Comparison of ENCODE assay signal across 23 mouse cellular contexts in the genomic region with DNA sequence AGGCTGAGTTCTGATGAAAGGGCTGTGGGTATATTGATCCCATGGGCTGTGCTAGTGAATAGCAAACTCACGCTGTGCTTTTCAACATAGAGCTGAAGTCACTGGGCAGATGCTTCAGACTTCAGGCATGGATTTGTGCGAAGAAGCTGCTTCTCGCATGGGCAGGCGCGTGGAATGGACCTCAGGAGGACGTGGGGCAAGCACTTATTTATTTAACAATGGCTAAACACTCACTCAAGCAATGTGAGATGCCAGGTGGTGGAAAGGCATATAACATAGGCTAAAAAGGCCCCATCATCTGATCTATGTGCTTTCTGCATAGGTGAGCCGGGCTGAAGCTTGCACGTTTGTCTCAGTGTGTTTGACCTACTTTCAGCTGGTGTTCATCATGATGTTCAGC.
A peak's percentile ranks its signal among the peaks of the same experiment; 100 is the strongest.
DNase-seq lines count a peak whose midpoint lies in the region; ATAC-seq and TF ChIP-seq lines count a peak whose summit lies in the region.
"Had no signal": no experiment of that assay in that cellular context is flagged by ENCODE, and none has a peak within 500 bp of the region (broad histone marks: within the 10 kb centered on the region; RNA-seq: fewer than 3 reads in every experiment).

No protein-coding gene starts in this region.

- no peak for TF ChIP-seq CTCF in cerebellum, adult 2 months (IDR thresholded peaks at IDR 0.05; ENCODE audit: borderline replicate concordance, insufficient read depth, low read depth, low read length)
- TF ChIP-seq CTCF in kidney, adult 2 months (conservative IDR thresholded peaks at IDR 0.05; ENCODE audit: insufficient read depth, insufficient read length, low read depth, low read length): no peak

- no peak overlapping the region; the same call in 1 of the 2 replicates for H3K27ac ChIP-seq in cerebellum, adult 2 months (ENCODE audit: insufficient read depth, low read length)
- H3K27ac ChIP-seq in heart, embryonic 11.5 days (ENCODE audit: low read depth, low read length): no peak overlapping the region
- no peak overlapping the region for H3K27ac ChIP-seq in kidney, embryonic 16.5 days (ENCODE audit: low read length)
- no peak overlapping the region for H3K27ac ChIP-seq in kidney, adult 2 months (ENCODE audit: insufficient read depth, low read depth, low read length)
- H3K27ac ChIP-seq: embryonic facial prominence, embryonic 12.5 days; forebrain, embryonic 12.5 days; heart, adult 2 months; hindbrain, embryonic 10.5 days; hindbrain, embryonic 15.5 days had no signal

- ATAC-seq in heart, embryonic 11.5 days (replicated peaks; ENCODE audit: insufficient number of reproducible peaks, low FRiP score, low TSS enrichment): no peak
- ATAC-seq in kidney, embryonic 16.5 days (ENCODE audit: low FRiP score, low TSS enrichment): peak; percentile 51; the same call in 1 of the 2 replicates
- ATAC-seq: CD4-positive, CD25-positive, alpha-beta regulatory T cell, adult 4 months; forebrain, embryonic 16.5 days; inflammation-experienced regulatory T-cells, adult 6 months had no signal

- no peak overlapping the region for H3K4me3 ChIP-seq in cerebellum, adult 2 months (replicated peaks; ENCODE audit: insufficient read depth, low read depth, low read length)
- no peak overlapping the region for H3K4me3 ChIP-seq in heart, embryonic 11.5 days (ENCODE audit: low read depth, low read length)
- no peak overlapping the region for H3K4me3 ChIP-seq in kidney, embryonic 16.5 days (ENCODE audit: low read length)
- no peak overlapping the region for H3K4me3 ChIP-seq in kidney, adult 2 months (ENCODE audit: insufficient read depth, low read depth, low read length)
- H3K4me3 ChIP-seq: embryonic facial prominence, embryonic 12.5 days; forebrain, embryonic 12.5 days; heart, adult 2 months; heart, embryonic 12.5 days; hindbrain, embryonic 10.5 days; hindbrain, embryonic 15.5 days had no signal

- 60% methylated on average over 8 of the region's 8 CpGs for WGBS in cerebellum, adult 2 months
- WGBS in heart, embryonic 11.5 days (ENCODE audit: insufficient replicate concordance): 82% methylated on average over 8 of the region's 8 CpGs
- WGBS in kidney, embryonic 16.5 days: 57% methylated on average over 8 of the region's 8 CpGs
- WGBS in kidney, adult 2 months: 62% methylated on average over 8 of the region's 8 CpGs

- DNase-seq in cerebellum, adult 8-10 months: peak; percentile 3
- DNase-seq in cerebellum, adult 2 months: no peak
- peak; percentile 61 for DNase-seq in heart, adult 11 months
- DNase-seq in kidney, adult 2 months: no peak
- DNase-seq in retina, embryonic 14.5 days (ENCODE audit: low spot score): peak; percentile 40
- DNase-seq in right cerebral cortex, postnatal 25 days: no peak
- DNase-seq: adrenal gland, postnatal 10 days; B cell, adult 2 months; cerebellum, postnatal 10 days; embryo, embryonic 11 days; gastrocnemius, postnatal 10 days; heart, adult 2 months had no signal

- no peaks in the 10 kb centered on the region for H3K27me3 ChIP-seq in cerebellum, adult 2 months (ENCODE audit: control insufficient read depth, insufficient read depth, low read length)
- H3K27me3 ChIP-seq in heart, embryonic 11.5 days (ENCODE audit: control insufficient read depth, insufficient read depth, low read length): no peaks in the 10 kb centered on the region
- no peaks in the 10 kb centered on the region for H3K27me3 ChIP-seq in kidney, embryonic 16.5 days (ENCODE audit: insufficient read depth, low read length)
- H3K27me3 ChIP-seq in kidney, adult 2 months (replicated peaks; ENCODE audit: control insufficient read depth, insufficient read depth, low read length): no peaks in the 10 kb centered on the region
- H3K27me3 ChIP-seq: heart, embryonic 12.5 days; hindbrain, embryonic 15.5 days had no signal

- no peak overlapping the region for H3K9ac ChIP-seq in heart, embryonic 11.5 days (ENCODE audit: low read depth, low read length)
- no peak overlapping the region for H3K9ac ChIP-seq in kidney, embryonic 16.5 days (replicated peaks; ENCODE audit: low read length)
- H3K9ac ChIP-seq: embryonic facial prominence, embryonic 12.5 days; forebrain, embryonic 12.5 days; heart, embryonic 12.5 days; hindbrain, embryonic 15.5 days had no signal

- H3K9me3 ChIP-seq in heart, embryonic 11.5 days (replicated peaks; ENCODE audit: control insufficient read depth, low read length): no peaks in the 10 kb centered on the region
- no peaks in the 10 kb centered on the region for H3K9me3 ChIP-seq in kidney, embryonic 16.5 days (ENCODE audit: low read length)
- H3K9me3 ChIP-seq: embryonic facial prominence, embryonic 12.5 days; forebrain, embryonic 12.5 days; heart, embryonic 12.5 days; hindbrain, embryonic 10.5 days; hindbrain, embryonic 15.5 days had no signal

- no peak overlapping the region for H3K4me2 ChIP-seq in heart, embryonic 11.5 days
- no peak overlapping the region for H3K4me2 ChIP-seq in kidney, embryonic 16.5 days (replicated peaks; ENCODE audit: low read depth, low read length)
- H3K4me2 ChIP-seq: embryonic facial prominence, embryonic 12.5 days; forebrain, embryonic 12.5 days; heart, embryonic 12.5 days; hindbrain, embryonic 15.5 days had no signal

- no peaks in the 10 kb centered on the region for H3K4me1 ChIP-seq in cerebellum, adult 2 months (ENCODE audit: control insufficient read depth, insufficient read depth, low read length)
- no peaks in the 10 kb centered on the region for H3K4me1 ChIP-seq in heart, embryonic 11.5 days (ENCODE audit: control insufficient read depth, insufficient read depth, low read length)
- H3K4me1 ChIP-seq in kidney, embryonic 16.5 days (ENCODE audit: insufficient read depth, low read length): 0 out of 2 replicates have a peak, but pooled peaks cover 4% of the 10 kb centered on the region
- no peaks in the 10 kb centered on the region for H3K4me1 ChIP-seq in kidney, adult 2 months (ENCODE audit: control insufficient read depth, insufficient read depth, low read length)
- H3K4me1 ChIP-seq: embryonic facial prominence, embryonic 12.5 days; forebrain, embryonic 12.5 days; heart, embryonic 12.5 days; hindbrain, embryonic 15.5 days had no signal

- TF ChIP-seq POLR2A in cerebellum, adult 2 months (IDR thresholded peaks at IDR 0.05; ENCODE audit: borderline replicate concordance, insufficient read depth, low read length): no peak
- no peak for TF ChIP-seq POLR2A in kidney, adult 2 months (IDR thresholded peaks at IDR 0.05; ENCODE audit: low read depth, low read length)

- H3K36me3 ChIP-seq in heart, embryonic 11.5 days (ENCODE audit: control insufficient read depth, insufficient read depth, low read length): no peaks in the 10 kb centered on the region
- H3K36me3 ChIP-seq in kidney, embryonic 16.5 days (ENCODE audit: insufficient read depth, low read length): no peaks in the 10 kb centered on the region
- H3K36me3 ChIP-seq in kidney, adult 2 months (ENCODE audit: control insufficient read depth, insufficient read depth, low read length): no peaks in the 10 kb centered on the region
- H3K36me3 ChIP-seq: embryonic facial prominence, embryonic 12.5 days; forebrain, embryonic 12.5 days; G1E; heart, embryonic 12.5 days; hindbrain, embryonic 10.5 days; hindbrain, embryonic 15.5 days had no signal

Comparison
In these comparisons a context has a peak if more than half of its experiments do, and no peak if none do; other contexts are left out.
1. DNase-seq: peak in cerebellum, adult 8-10 months (single experiment), heart, adult 11 months (single experiment) and retina, embryonic 14.5 days (single experiment); none in cerebellum, adult 2 months (0 of 2), kidney, adult 2 months (single experiment) and right cerebral cortex, postnatal 25 days (single experiment).